Mouse (Mus musculus) liver, embryonic 14.5 days (tissue): ENCODE measurements around the gene Dlat. TPM values are rescaled to one million over a fixed set of nuclear protein-coding genes. Genes with fewer than 3 reads are reported as not detected.

Experiments used
- ATAC-seq: fragments of 200-750 bp; cut with Nextera tagmentation; 2 replicates; pipeline ENCODE4 v1.8.0; 2017; ENCODE audit warnings: moderate number of reproducible peaks, mild to moderate bottlenecking, moderate library complexity; ENCODE audit not compliant: insufficient read depth
- DNase-seq, 3 experiments: peaks; one replicate each; pipeline ENCODE4 v3.0.0-alpha.2; 2012 to 2013; ENCODE audit warnings: low read depth in 3 of 3, low spot score in 3 of 3
- H3K27ac ChIP-seq: fragments of 300-500 bp; sonication (generic); 2 replicates; pipeline ENCODE4 v1.5.1; 2014; ENCODE audit warnings: moderate library complexity, mild to moderate bottlenecking, control low read depth, inconsistent platforms
- H3K27me3 ChIP-seq: fragments of 300-500 bp; sonication (generic); 2 replicates; pipeline ENCODE4 v1.6.1; 2014; ENCODE audit warnings: mild to moderate bottlenecking, low read length, moderate library complexity; ENCODE audit not compliant: control insufficient read depth, insufficient read depth
- H3K36me3 ChIP-seq: fragments of 300-500 bp; sonication (generic); replicated peaks from 2 replicates; pipeline ENCODE4 v1.6.1; 2014; ENCODE audit warnings: low read depth; ENCODE audit not compliant: control insufficient read depth, insufficient read depth
- H3K4me1 ChIP-seq, 2 experiments: fragments of 200-500 bp in 1 of 2; fragments of 300-500 bp in 1 of 2; sonication (generic) in 1 of 2; replicated peaks; 2 replicates each; pipeline ENCODE4 v1.6.1; 2012 to 2014; ENCODE audit warnings: antibody characterized with exemption in 1 of 2, inconsistent platforms in 1 of 2, low read length in 1 of 2; ENCODE audit not compliant: control insufficient read depth in 2 of 2, insufficient read depth in 2 of 2
- H3K4me2 ChIP-seq: fragments of 300-500 bp; sonication (generic); 2 replicates; pipeline ENCODE4 v1.6.1; 2014; ENCODE audit warnings: low read depth, mild to moderate bottlenecking, control low read depth, moderate library complexity
- H3K4me3 ChIP-seq, 2 experiments: fragments of 200-500 bp in 1 of 2; fragments of 300-500 bp in 1 of 2; sonication (generic) in 1 of 2; 2 replicates each; pipeline ENCODE4 v1.5.1; 2012 to 2014; ENCODE audit warnings: low read depth in 2 of 2, low read length in 2 of 2, mild to moderate bottlenecking in 2 of 2, control low read depth in 1 of 2, inconsistent platforms in 1 of 2, moderate library complexity in 1 of 2; ENCODE audit not compliant: insufficient read depth in 1 of 2
- H3K9ac ChIP-seq: fragments of 300-500 bp; sonication (generic); replicated peaks from 2 replicates; pipeline ENCODE4 v1.6.1; 2014; ENCODE audit warnings: mild to moderate bottlenecking, control low read depth, moderate library complexity
- H3K9me3 ChIP-seq: fragments of 300-500 bp; sonication (generic); 2 replicates; pipeline ENCODE4 v1.6.1; 2016; ENCODE audit warnings: low read length, mixed read lengths; ENCODE audit not compliant: control insufficient read depth
- CTCF ChIP-seq: IDR thresholded peaks from 2 replicates; pipeline ENCODE4 v1.5.1; 2016; ENCODE audit warnings: antibody characterized with exemption, low read depth, control low read depth
- EP300 ChIP-seq: IDR thresholded peaks from 2 replicates; pipeline ENCODE4 v1.6.1; 2016; ENCODE audit warnings: antibody characterized with exemption, low read depth
- whole genome bisulfite sequencing: fragments of 180-500 bp; shearing (Covaris S2); extraction: QIAGEN DNeasy Blood & Tissue Kit; methylation state at CpG from one replicate; pipeline ENCODE4 v1.1.7; 2014; ENCODE audit not compliant: insufficient replicate concordance; 5-methylcytosine and 5-hydroxymethylcytosine counted together
- polyA plus RNA-seq, 2 experiments: library from polyadenylated mRNA; depleted of rRNA in 1 of 2; stranded (reverse) in 1 of 2; unstranded in 1 of 2; fragments of >200 nt; fragmentation: Nextera tagmentation in 1 of 2; extraction: Ambion mirVana in 1 of 2; gene quantifications; 2 replicates each; pipeline versions ENCODE4 v1.2.1 to v1.2.3; 2012 to 2014

The Dlat gene
- polyA plus RNA-seq (2012; rRNA removed) = 7.0 and 14.4 TPM in 2 replicates
- 32.0 and 35.7 TPM in 2 replicates for polyA plus RNA-seq (2014; fragmentation: Nextera tagmentation; extraction: Ambion mirVana)

GRCm38 (mm10) chr9:50659392-50660217 is at the start of gene Dlat:
Gene Dlat, minus strand, starts transcription at chr9:50659780.
- Histone ChIP-seq H3K4me2 (peak within 1 kb of the TSS; percentile 78), H3K9ac (peak within 1 kb of the TSS; percentile 90), H3K36me3 (no peaks in the 10 kb centered on the region), H3K27me3 (no peaks in the 10 kb centered on the region), H3K4me1 (peaks cover 0 to 9% of the 10 kb centered on the region in 2 experiments; a peak in 2 of 4 replicates), H3K27ac (peak within 1 kb of the TSS; percentile 28; the same call in 1 of the 2 replicates), H3K9me3 (no peaks in the 10 kb centered on the region), H3K4me3 (peak within 1 kb of the TSS; percentile 80 to 94)
- peak; percentile 60 to 71 (median 66) for DNase-seq
- no peak for TF ChIP-seq CTCF
- TF ChIP-seq EP300 = no peak
- under 1% methylated on average over 63 of the region's 63 CpGs for WGBS
- ATAC-seq = peak; percentile 92

- Histone ChIP-seq H3K4me3 (no peak overlapping the region), H3K9me3 (no peaks in the 10 kb centered on the region), H3K4me1 (no peaks in the 10 kb centered on the region), H3K4me2 (no peak overlapping the region), H3K9ac (no peak overlapping the region), H3K36me3 (no peaks in the 10 kb centered on the region), H3K27ac (no peak overlapping the region), H3K27me3 (no peaks in the 10 kb centered on the region)
- no peak for ATAC-seq
- no peak for DNase-seq
- WGBS = 17% methylated on average over 2 of the region's 2 CpGs
- TF ChIP-seq CTCF (peak; percentile 51; the same call in 1 of the 2 replicates), EP300 (no peak)
Observed at GRCm38 (mm10) chr9:50709108-50709507, 49.5 kb upstream of the Dlat start.

- H3K9me3 ChIP-seq = no peaks in the 10 kb centered on the region
- no peak overlapping the region for H3K4me2 ChIP-seq
- peaks cover 0 to 8% of the 10 kb centered on the region in 2 experiments; a peak in 1 of 4 replicates for H3K4me1 ChIP-seq
- TF ChIP-seq EP300 = no peak
- no peak for TF ChIP-seq CTCF
- no peak overlapping the region for H3K9ac ChIP-seq
- H3K4me3 ChIP-seq = no peak overlapping the region
- ATAC-seq = no peak
- no peaks in the 10 kb centered on the region for H3K36me3 ChIP-seq
- DNase-seq = no peak
- no peak overlapping the region for H3K27ac ChIP-seq
- peaks cover 11% of the 10 kb centered on the region for H3K27me3 ChIP-seq
- 60% methylated on average over 6 of the region's 6 CpGs for WGBS
Observed at GRCm38 (mm10) chr9:50704907-50705306, 45.3 kb upstream of the Dlat start.

GRCm38 (mm10) chr9:50700921-50701691 is 41.5 kb upstream of the Dlat start:
- Histone ChIP-seq H3K9ac (no peak overlapping the region), H3K4me1 (peaks cover 0 to 8% of the 10 kb centered on the region in 2 experiments; a peak in 1 of 4 replicates), H3K27me3 (peaks cover 47% of the 10 kb centered on the region), H3K27ac (no peak overlapping the region), H3K4me3 (no peak overlapping the region), H3K9me3 (no peaks in the 10 kb centered on the region), H3K36me3 (no peaks in the 10 kb centered on the region), H3K4me2 (no peak overlapping the region)
- ATAC-seq = peak; percentile 43; the same call in 1 of the 2 replicates
- 39% methylated on average over 11 of the region's 11 CpGs for WGBS
- DNase-seq = no peak
- no peak for TF ChIP-seq CTCF
